Mouse (Mus musculus) lung, postnatal 0 days (tissue): ENCODE data around the gene Camk2b. TPM values are rescaled to one million over a fixed set of nuclear protein-coding genes. Genes with fewer than 3 reads are reported as not detected.

Experiments
- ATAC-seq: fragments of 200-750 bp; cut with Nextera tagmentation; 2 replicates; pipeline ENCODE4 v1.8.0; 2017; ENCODE audit warnings: moderate library complexity
- DNase-seq: peaks from one replicate; pipeline ENCODE4 v3.0.0-alpha.2; 2016; ENCODE audit warnings: low spot score
- H3K27ac ChIP-seq: fragments of 300-500 bp; sonication (generic); 2 replicates; pipeline ENCODE4 v1.5.1; 2014; ENCODE audit warnings: antibody characterized with exemption, mild to moderate bottlenecking, low read length, mixed read lengths
- H3K27me3 ChIP-seq: fragments of 300-500 bp; sonication (generic); replicated peaks from 2 replicates; pipeline ENCODE4 v1.6.1; 2014; ENCODE audit warnings: low read length, mixed read lengths; ENCODE audit not compliant: insufficient read depth
- H3K36me3 ChIP-seq: fragments of 300-500 bp; sonication (generic); 2 replicates; pipeline ENCODE4 v1.6.1; 2014; ENCODE audit warnings: low read length, mixed read lengths; ENCODE audit not compliant: insufficient read depth
- H3K4me1 ChIP-seq: fragments of 300-500 bp; sonication (generic); 2 replicates; pipeline ENCODE4 v1.6.1; 2014; ENCODE audit warnings: antibody characterized with exemption, low read depth, low read length, mixed read lengths; ENCODE audit not compliant: insufficient read depth
- H3K4me2 ChIP-seq: fragments of 300-500 bp; sonication (generic); replicated peaks from 2 replicates; pipeline ENCODE4 v1.6.1; 2014; ENCODE audit warnings: low read depth, mild to moderate bottlenecking, low read length, moderate library complexity, mixed read lengths
- H3K4me3 ChIP-seq: fragments of 300-500 bp; sonication (generic); 2 replicates; pipeline ENCODE4 v1.5.1; 2014; ENCODE audit warnings: low read depth, low read length
- H3K9ac ChIP-seq: fragments of 300-500 bp; sonication (generic); replicated peaks from 2 replicates; pipeline ENCODE4 v1.6.1; 2014; ENCODE audit warnings: low read depth, mild to moderate bottlenecking
- H3K9me3 ChIP-seq: fragments of 300-500 bp; sonication (generic); 2 replicates; pipeline ENCODE4 v1.6.1; 2016; ENCODE audit warnings: low read length, mixed read lengths
- CTCF ChIP-seq: IDR thresholded peaks from 2 replicates; pipeline ENCODE4 v1.5.1; 2016; ENCODE audit warnings: antibody characterized with exemption, mild to moderate bottlenecking
- EP300 ChIP-seq: IDR thresholded peaks from 2 replicates; pipeline ENCODE4 v1.6.1; 2016; ENCODE audit warnings: antibody characterized with exemption, mild to moderate bottlenecking, control low read depth
- WGBS: fragments of 180-500 bp; shearing (Covaris S2); extraction: QIAGEN DNeasy Blood & Tissue Kit; methylation state at CpG from one replicate; pipeline ENCODE4 v1.1.7; 2014; 5-methylcytosine and 5-hydroxymethylcytosine counted together
- polyA plus RNA-seq: library from polyadenylated mRNA; unstranded; fragments of >200 nt; fragmentation: Nextera tagmentation; extraction: Ambion mirVana; gene quantifications from 2 replicates; pipeline ENCODE4 v1.2.1, GENCODE M21; 2015

Gene Camk2b
- polyA plus RNA-seq, 1 experiment from 2014 or later = 2.9 TPM

GRCm38 (mm10) chr11:6086991-6087390, 20.8 kb upstream of the Camk2b start:
- H3K36me3 ChIP-seq = no peaks in the 10 kb centered on the region
- ATAC-seq (no peak), DNase-seq (no peak)
- H3K27ac ChIP-seq = no peak overlapping the region
- WGBS = 54% methylated on average over 4 of the region's 4 CpGs
- no peaks in the 10 kb centered on the region for H3K4me1 ChIP-seq
- no peak overlapping the region for H3K9ac ChIP-seq
- H3K4me2 ChIP-seq = no peak overlapping the region
- TF ChIP-seq EP300 (no peak), CTCF (no peak)
- H3K4me3 ChIP-seq = no peak overlapping the region
- no peaks in the 10 kb centered on the region for H3K9me3 ChIP-seq
- H3K27me3 ChIP-seq = no peaks in the 10 kb centered on the region

DNA sequence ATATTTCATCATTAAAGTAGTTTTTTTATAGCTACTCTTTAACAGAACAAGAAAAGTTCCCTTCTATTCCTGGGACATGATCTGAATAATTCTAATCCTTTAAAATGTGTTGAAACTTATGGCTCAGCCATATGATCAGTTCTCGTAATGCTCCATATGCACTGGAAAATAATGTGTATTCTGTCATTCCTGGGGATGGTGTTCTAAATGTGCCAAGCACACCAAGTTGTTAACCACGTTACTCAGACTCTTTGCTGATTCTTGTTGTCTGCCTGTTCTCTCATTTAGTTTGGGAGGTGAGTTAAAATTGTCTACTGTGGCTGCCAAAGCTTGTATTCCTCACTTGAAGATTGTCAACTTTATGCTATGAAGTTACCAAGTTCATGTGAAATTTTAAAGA, 12.6 kb upstream of the Camk2b start:
- H3K27me3 ChIP-seq = no peaks in the 10 kb centered on the region
- DNase-seq (no peak), ATAC-seq (no peak)
- H3K36me3 ChIP-seq = no peaks in the 10 kb centered on the region
- H3K9ac ChIP-seq = no peak overlapping the region
- no peaks in the 10 kb centered on the region for H3K9me3 ChIP-seq
- H3K4me3 ChIP-seq = no peak overlapping the region
- no peak overlapping the region for H3K4me2 ChIP-seq
- no peak for TF ChIP-seq EP300
- no peak for TF ChIP-seq CTCF
- 87% methylated on average over 2 of the region's 2 CpGs for WGBS
- no peaks in the 10 kb centered on the region for H3K4me1 ChIP-seq
- H3K27ac ChIP-seq = no peak overlapping the region

DNA sequence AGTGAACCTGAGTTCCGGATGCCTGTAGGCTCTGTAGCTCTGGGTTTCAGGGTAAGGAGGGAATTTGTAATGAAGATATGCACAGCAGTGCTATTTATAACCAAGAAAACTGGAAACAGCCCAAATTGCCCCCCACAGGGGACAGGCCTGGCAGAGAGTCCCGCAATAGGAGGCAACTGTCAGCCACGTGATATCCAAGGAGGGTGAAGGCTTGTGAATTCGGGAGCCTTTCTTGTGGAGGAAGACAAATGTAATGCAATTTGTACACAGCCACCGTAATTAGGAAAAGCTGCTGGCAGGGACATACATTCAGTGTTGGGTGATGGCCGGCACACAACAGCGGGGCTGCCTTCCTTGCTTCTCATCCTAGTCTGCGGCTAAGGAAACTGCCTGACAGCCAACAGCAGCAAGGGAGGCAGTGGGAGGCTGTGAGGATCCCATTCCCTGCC, 9.5 kb upstream of the Camk2b start:
- Histone ChIP-seq H3K9ac (no peak overlapping the region), H3K27me3 (no peaks in the 10 kb centered on the region), H3K27ac (no peak overlapping the region), H3K9me3 (no peaks in the 10 kb centered on the region), H3K4me1 (no peaks in the 10 kb centered on the region), H3K4me2 (no peak overlapping the region), H3K4me3 (no peak overlapping the region), H3K36me3 (no peaks in the 10 kb centered on the region)
- DNase-seq (no peak), ATAC-seq (no peak)
- 61% methylated on average over 8 of the region's 8 CpGs for WGBS
- no peak for TF ChIP-seq CTCF
- no peak for TF ChIP-seq EP300

GRCm38 (mm10) chr11:6068181-6068957, 2.2 kb upstream of the Camk2b start:
- ATAC-seq (no peak), DNase-seq (no peak)
- no peak overlapping the region for H3K9ac ChIP-seq
- H3K4me3 ChIP-seq = no peak overlapping the region
- no peaks in the 10 kb centered on the region for H3K36me3 ChIP-seq
- TF ChIP-seq EP300 (no peak), CTCF (no peak)
- H3K27me3 ChIP-seq = peaks cover 40% of the 10 kb centered on the region
- no peaks in the 10 kb centered on the region for H3K9me3 ChIP-seq
- no peaks in the 10 kb centered on the region for H3K4me1 ChIP-seq
- H3K27ac ChIP-seq = no peak overlapping the region
- 15% methylated on average over 17 of the region's 19 CpGs for WGBS
- H3K4me2 ChIP-seq = no peak overlapping the region

DNA sequence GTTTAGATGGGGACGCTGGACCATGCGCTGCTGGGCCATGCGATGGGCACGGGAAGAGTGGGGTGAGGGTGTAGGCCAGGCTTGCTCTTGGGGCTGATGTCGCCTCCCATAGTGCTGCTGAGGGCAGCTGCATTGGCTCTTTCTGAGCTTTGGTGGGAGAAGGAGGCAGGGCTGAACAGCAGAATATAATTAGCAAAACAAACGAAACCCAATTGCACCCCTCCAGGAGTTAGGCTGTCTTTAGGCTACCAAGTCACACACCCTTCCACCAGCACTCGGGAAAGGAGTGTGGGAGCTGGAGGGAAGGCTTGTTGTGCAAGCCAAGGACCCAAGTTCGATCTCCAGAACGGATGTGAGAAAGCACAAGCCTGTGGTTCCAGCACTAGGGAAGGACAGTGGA, 998 bp upstream of the Camk2b start:
- ATAC-seq (no peak), DNase-seq (no peak)
- WGBS = 44% methylated on average over 9 of the region's 9 CpGs
- no peaks in the 10 kb centered on the region for H3K36me3 ChIP-seq
- H3K4me3 ChIP-seq = no peak overlapping the region
- H3K9me3 ChIP-seq = no peaks in the 10 kb centered on the region
- H3K27me3 ChIP-seq = peaks cover 42% of the 10 kb centered on the region
- no peak overlapping the region for H3K27ac ChIP-seq
- H3K4me2 ChIP-seq = no peak overlapping the region
- no peak overlapping the region for H3K9ac ChIP-seq
- no peaks in the 10 kb centered on the region for H3K4me1 ChIP-seq
- TF ChIP-seq CTCF (no peak), EP300 (no peak)

- Histone ChIP-seq H3K9me3 (no peaks in the 10 kb centered on the region), H3K4me3 (peak overlapping the region; percentile 42), H3K4me1 (no peaks in the 10 kb centered on the region), H3K27me3 (peaks cover 42% of the 10 kb centered on the region), H3K4me2 (peak overlapping the region; percentile 65), H3K27ac (no peak overlapping the region), H3K9ac (no peak overlapping the region), H3K36me3 (no peaks in the 10 kb centered on the region)
- TF ChIP-seq EP300 (no peak), CTCF (no peak)
- 3% methylated on average over 34 of the region's 95 CpGs for WGBS
- no peak for DNase-seq
- ATAC-seq = peak; percentile 40; the same call in 1 of the 2 replicates
Observed at GRCm38 (mm10) chr11:6065551-6066121, 526 bp downstream of the Camk2b start.
